Mouse (Mus musculus): ENCODE measurements around the gene Inf2.

GRCm38 (mm10) chr12:112626455-112626854 lies 37.9 kb downstream of the Inf2 start:
- no peak for TF ChIP-seq CTCF (IDR thresholded peaks at IDR 0.05; ENCODE audit: control insufficient read depth, insufficient read depth, insufficient replicate concordance, low read depth, low read length)
- no peak for TF ChIP-seq POLR2A (IDR thresholded peaks at IDR 0.05; ENCODE audit: control insufficient read depth, low read depth, low read length)
